Mouse (Mus musculus) embryonic facial prominence, embryonic 12.5 days (tissue): ENCODE data around the gene Gm17190. TPM values are rescaled to one million over a fixed set of nuclear protein-coding genes. Genes with fewer than 3 reads are reported as not detected.
"Not testable (repeated sequence)": the region's sequence is repeated elsewhere in the genome, so short reads cannot be mapped to it uniquely, and the experiment has no call there.

ENCODE experiments used
- ATAC-seq: fragments of 200-750 bp; cut with Nextera tagmentation; 2 replicates; pipeline ENCODE4 v1.8.0; 2017; ENCODE audit not compliant: insufficient number of reproducible peaks, insufficient read depth, low FRiP score, low TSS enrichment
- H3K27ac ChIP-seq: fragments of 300-500 bp; sonication (generic); 2 replicates; pipeline ENCODE4 v1.5.1; 2016; ENCODE audit warnings: mild to moderate bottlenecking
- H3K27me3 ChIP-seq: fragments of 300-500 bp; sonication (generic); 2 replicates; pipeline ENCODE4 v1.6.1; 2016; ENCODE audit warnings: mild to moderate bottlenecking, moderate library complexity
- H3K36me3 ChIP-seq: fragments of 300-500 bp; sonication (generic); 2 replicates; pipeline ENCODE4 v1.6.1; 2016; ENCODE audit warnings: mild to moderate bottlenecking
- H3K4me1 ChIP-seq: fragments of 300-500 bp; sonication (generic); 2 replicates; pipeline ENCODE4 v1.6.1; 2016
- H3K4me2 ChIP-seq: fragments of 300-500 bp; sonication (generic); replicated peaks from 2 replicates; pipeline ENCODE4 v1.6.1; 2016; ENCODE audit warnings: mild to moderate bottlenecking, moderate library complexity
- H3K4me3 ChIP-seq: fragments of 300-500 bp; sonication (generic); 2 replicates; pipeline ENCODE4 v1.5.1; 2016; ENCODE audit warnings: mild to moderate bottlenecking
- H3K9ac ChIP-seq: fragments of 300-500 bp; sonication (generic); 2 replicates; pipeline ENCODE4 v1.6.1; 2016; ENCODE audit warnings: mild to moderate bottlenecking, moderate library complexity
- H3K9me3 ChIP-seq: fragments of 300-500 bp; sonication (generic); 2 replicates; pipeline ENCODE4 v1.6.1; 2016; ENCODE audit warnings: mild to moderate bottlenecking, moderate library complexity
- WGBS: fragments of 180-500 bp; shearing (Covaris S2); methylation state at CpG from one replicate; pipeline ENCODE4 v1.1.7; 2016; 5-methylcytosine and 5-hydroxymethylcytosine counted together
- polyA plus RNA-seq: library from polyadenylated mRNA; unstranded; fragments of >200 nt; fragmentation: Nextera tagmentation; extraction: Ambion mirVana; gene quantifications from 2 replicates; pipeline ENCODE4 v1.2.1, GENCODE M21; 2016

The Gm17190 gene
- polyA plus RNA-seq: not detected in 2 replicates

DNA sequence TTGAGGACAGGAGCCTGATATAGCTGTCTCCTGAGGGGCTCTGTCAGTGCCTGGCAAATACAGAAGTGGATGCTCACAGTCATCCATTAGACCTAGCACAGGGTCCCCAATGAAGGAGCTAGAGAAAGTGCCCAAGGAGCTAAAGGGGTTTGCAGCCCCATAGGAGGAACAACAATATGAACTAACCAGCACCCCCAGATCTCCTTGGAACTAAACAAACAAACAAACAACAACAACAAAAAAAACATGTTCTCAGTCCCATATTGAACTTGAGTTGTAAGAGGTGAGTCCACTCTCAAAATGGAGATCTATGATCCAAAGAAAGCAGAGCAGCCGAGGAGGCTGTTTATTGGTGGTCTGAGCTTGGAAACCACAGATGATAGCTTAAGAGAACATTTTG is at the start of gene Gm17190:
TSS of gene Gm17190 (plus strand) at position 301 of the 400 bp plus-strand sequence.
- WGBS: 91% methylated on average over 1 of the region's 1 CpGs
- not testable (repeated sequence) for H3K9ac ChIP-seq, H3K4me3 ChIP-seq, H3K27ac ChIP-seq, H3K4me2 ChIP-seq, H3K36me3 ChIP-seq, H3K4me1 ChIP-seq, ATAC-seq, H3K27me3 ChIP-seq, H3K9me3 ChIP-seq

DNA sequence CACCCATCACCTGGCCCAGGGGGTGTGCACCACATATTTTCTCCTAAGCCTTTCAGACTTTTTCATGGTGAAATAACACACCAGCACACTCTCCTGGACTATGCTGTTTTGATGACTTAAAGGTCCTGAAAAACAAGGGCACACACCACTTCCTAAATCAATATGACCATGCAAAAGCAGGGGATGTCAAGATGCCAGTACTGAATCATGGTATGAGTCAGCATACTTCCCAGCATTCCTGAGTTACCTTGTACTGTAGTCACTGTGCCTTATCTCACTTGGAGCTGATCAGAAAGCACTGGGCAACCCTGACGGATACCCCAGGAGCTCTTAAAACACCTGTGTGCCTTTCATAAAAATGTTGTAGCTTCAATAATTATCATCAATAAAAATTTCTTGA is 42.3 kb upstream of the Gm17190 start:
- WGBS: 81% methylated on average over 1 of the region's 1 CpGs
- Histone ChIP-seq H3K9me3 (no peaks in the 10 kb centered on the region), H3K27ac (no peak overlapping the region), H3K9ac (no peak overlapping the region), H3K4me2 (no peak overlapping the region), H3K4me1 (no peaks in the 10 kb centered on the region), H3K4me3 (no peak overlapping the region), H3K27me3 (no peaks in the 10 kb centered on the region), H3K36me3 (no peaks in the 10 kb centered on the region)
- ATAC-seq: no peak

DNA sequence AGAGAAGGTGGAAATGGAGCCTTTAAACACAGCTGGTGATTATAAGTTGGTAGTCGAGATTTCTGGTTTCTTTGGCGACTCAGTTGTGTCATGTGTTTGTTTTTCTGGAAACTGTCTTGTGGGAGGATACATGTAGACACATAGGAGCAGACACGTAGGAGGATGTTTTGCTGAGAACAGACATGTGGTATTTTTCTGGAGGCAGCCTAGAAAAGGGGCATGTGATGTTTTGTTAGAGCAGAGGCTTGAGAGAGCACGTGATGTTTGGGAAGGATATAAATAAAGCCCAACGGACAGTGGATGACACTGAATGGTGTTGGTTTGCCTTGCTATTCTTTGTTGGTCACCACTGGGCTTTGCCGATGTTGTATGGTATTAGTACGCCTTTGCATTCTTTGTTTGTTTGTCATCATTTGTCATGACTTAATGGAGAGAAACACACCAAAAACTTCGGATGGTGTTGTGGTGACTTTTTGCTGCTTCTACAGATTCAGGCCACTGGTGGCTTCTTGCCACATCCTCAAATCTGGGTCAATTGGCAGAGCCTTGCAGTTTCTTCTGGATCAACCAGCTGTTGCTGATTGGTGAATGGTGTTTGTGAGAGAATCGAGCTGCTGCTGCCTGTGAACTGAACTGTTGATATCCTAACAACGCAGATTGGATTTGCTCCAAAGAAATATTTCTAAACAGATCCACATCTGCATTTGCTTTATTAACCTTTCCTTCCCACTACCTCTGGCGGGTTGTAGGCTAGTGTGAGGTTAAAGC is 41.4 kb upstream of the Gm17190 start:
- WGBS: 78% methylated on average over 11 of the region's 11 CpGs
- no peak overlapping the region for H3K27ac ChIP-seq
- H3K27me3 ChIP-seq: no peaks in the 10 kb centered on the region
- no peak for ATAC-seq
- H3K4me3 ChIP-seq: no peak overlapping the region
- H3K36me3 ChIP-seq: no peaks in the 10 kb centered on the region
- H3K4me1 ChIP-seq: no peaks in the 10 kb centered on the region
- H3K4me2 ChIP-seq: no peak overlapping the region
- H3K9ac ChIP-seq: no peak overlapping the region
- no peaks in the 10 kb centered on the region for H3K9me3 ChIP-seq

DNA sequence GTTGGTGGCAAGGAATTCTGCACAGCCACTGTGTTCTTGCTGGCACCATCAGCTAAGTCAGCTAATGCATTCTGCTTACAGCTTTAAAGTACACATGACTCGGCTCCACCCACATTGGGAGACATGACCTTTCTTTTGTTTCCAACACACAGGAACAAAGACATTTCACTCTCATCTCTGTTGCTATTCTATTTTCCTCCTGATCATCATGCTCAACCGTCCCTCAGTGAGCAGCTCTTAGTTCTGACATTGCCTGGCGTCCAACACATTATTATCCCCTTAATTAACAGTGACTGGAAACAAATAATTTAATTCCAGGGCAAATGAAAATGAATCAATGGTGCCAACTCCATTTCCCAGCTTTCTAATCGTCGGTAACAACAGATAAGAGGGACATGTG is 36.5 kb upstream of the Gm17190 start:
- Histone ChIP-seq H3K36me3 (no peaks in the 10 kb centered on the region), H3K27me3 (no peaks in the 10 kb centered on the region), H3K4me1 (no peaks in the 10 kb centered on the region), H3K9me3 (no peaks in the 10 kb centered on the region), H3K4me2 (no peak overlapping the region), H3K27ac (no peak overlapping the region), H3K9ac (no peak overlapping the region), H3K4me3 (no peak overlapping the region)
- no peak for ATAC-seq
- WGBS: 73% methylated on average over 5 of the region's 5 CpGs

DNA sequence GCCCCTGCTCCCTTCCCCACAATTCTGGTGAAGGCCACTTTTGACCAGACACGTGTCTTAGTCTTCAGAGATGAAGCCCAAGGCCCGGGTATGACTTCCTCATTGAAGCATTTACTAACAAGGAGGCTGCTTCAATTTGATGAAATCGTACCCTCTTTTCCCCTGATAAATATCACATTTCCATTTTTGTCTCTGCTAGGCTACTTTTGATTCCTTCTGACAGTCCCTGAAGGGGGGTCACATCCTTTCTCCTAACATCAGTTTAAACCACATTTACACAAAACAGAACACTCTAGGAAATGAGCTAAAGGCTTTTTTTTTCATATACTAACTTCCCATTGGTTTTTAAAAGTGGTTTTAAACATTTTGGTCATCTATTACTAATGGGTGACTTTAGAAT is 29.1 kb upstream of the Gm17190 start:
- no peak overlapping the region for H3K9ac ChIP-seq
- no peaks in the 10 kb centered on the region for H3K27me3 ChIP-seq
- no peak overlapping the region for H3K4me3 ChIP-seq
- no peak for ATAC-seq
- no peaks in the 10 kb centered on the region for H3K4me1 ChIP-seq
- H3K4me2 ChIP-seq: no peak overlapping the region
- no peak overlapping the region for H3K27ac ChIP-seq
- H3K36me3 ChIP-seq: no peaks in the 10 kb centered on the region
- H3K9me3 ChIP-seq: no peaks in the 10 kb centered on the region
- 43% methylated on average over 3 of the region's 3 CpGs for WGBS

DNA sequence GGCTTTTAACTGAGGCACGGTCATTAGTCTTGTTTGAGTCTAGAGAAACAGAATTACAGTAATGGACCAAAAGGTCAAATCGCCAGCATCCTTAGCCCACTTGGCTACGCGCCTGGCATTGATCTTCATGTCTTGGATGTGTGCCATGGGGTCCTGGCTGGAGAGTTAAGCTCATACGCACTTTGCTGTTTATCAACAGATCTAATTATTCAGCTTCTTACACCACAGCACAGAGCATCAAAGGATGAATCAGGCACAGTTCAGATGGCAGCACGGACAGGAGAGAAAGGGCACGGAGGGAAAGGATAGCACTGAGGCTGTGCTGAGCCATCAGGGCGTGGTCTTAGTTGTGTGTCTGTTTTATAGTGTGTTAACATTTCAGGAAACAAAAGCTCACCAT is 8.3 kb upstream of the Gm17190 start:
- 68% methylated on average over 8 of the region's 8 CpGs for whole genome bisulfite sequencing
- no peaks in the 10 kb centered on the region for H3K9me3 ChIP-seq
- ATAC-seq: no peak
- no peaks in the 10 kb centered on the region for H3K36me3 ChIP-seq
- H3K4me3 ChIP-seq: no peak overlapping the region
- no peaks in the 10 kb centered on the region for H3K27me3 ChIP-seq
- H3K4me2 ChIP-seq: no peak overlapping the region
- no peak overlapping the region for H3K9ac ChIP-seq
- H3K4me1 ChIP-seq: no peaks in the 10 kb centered on the region
- no peak overlapping the region for H3K27ac ChIP-seq

DNA sequence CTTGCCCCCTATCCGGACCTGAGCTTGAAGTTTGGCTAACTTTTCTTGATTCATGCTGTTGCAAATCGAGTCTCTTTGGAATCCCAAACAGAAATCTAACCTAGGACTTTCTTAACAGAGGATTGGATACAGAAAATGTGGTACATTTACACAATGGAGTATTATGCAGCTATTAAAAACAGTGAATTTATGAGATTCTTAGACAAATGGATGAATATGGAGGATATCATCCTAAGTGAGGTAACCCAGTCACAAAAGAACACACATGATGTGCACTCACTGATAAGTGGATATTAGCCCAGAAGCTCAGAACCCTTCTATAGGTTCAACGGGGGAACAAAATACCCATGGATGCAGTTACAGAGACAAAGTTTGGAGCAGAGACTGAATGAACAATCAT is 578 bp upstream of the Gm17190 start, which contains the start of gene Gm20075:
TSS of gene Gm20075 (minus strand) at position 101 of the 400 bp plus-strand sequence.
- ATAC-seq, H3K9ac ChIP-seq, H3K9me3 ChIP-seq, H3K27ac ChIP-seq, H3K4me3 ChIP-seq, H3K4me1 ChIP-seq, H3K27me3 ChIP-seq, H3K36me3 ChIP-seq, H3K4me2 ChIP-seq: not testable (repeated sequence)
- 83% methylated on average over 3 of the region's 3 CpGs for WGBS

DNA sequence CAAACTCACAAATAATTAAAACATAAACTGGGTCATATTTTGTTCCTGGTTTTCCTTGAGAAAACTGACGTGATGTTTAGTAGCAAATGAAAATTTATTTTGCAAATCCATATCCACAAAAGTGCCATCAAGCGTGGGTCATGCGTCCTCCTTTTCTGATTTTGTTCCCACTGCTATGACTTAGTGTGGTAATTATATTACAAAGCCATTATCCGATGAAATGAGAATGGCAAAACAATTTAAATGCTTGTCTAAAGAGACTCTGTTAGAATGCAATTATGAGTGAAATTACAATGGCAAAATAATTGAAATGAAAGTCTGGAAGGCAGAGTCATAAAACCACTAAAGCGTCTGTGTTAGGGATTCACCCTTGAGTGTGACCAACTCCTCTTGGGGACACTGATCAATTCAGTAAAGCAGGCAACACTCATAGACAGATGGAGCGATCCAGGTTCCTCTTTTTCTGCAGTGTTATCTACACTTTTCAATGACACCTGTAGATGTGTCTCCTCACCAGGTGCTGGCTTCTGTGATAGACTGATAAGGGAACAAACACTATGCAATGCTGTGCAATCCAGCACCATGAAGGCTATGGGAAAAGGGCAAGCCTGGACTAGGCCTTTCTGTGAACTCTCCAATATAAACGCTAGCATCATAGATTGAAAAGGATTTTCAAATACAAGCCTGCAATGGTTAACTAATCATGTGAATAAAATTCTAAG is 3.9 kb downstream of the Gm17190 start:
- H3K27me3 ChIP-seq: no peaks in the 10 kb centered on the region
- no peak overlapping the region for H3K4me2 ChIP-seq
- 88% methylated on average over 7 of the region's 7 CpGs for WGBS
- H3K4me3 ChIP-seq: no peak overlapping the region
- H3K9me3 ChIP-seq: no peaks in the 10 kb centered on the region
- H3K9ac ChIP-seq: no peak overlapping the region
- H3K4me1 ChIP-seq: no peaks in the 10 kb centered on the region
- H3K36me3 ChIP-seq: no peaks in the 10 kb centered on the region
- no peak overlapping the region for H3K27ac ChIP-seq
- ATAC-seq: no peak

DNA sequence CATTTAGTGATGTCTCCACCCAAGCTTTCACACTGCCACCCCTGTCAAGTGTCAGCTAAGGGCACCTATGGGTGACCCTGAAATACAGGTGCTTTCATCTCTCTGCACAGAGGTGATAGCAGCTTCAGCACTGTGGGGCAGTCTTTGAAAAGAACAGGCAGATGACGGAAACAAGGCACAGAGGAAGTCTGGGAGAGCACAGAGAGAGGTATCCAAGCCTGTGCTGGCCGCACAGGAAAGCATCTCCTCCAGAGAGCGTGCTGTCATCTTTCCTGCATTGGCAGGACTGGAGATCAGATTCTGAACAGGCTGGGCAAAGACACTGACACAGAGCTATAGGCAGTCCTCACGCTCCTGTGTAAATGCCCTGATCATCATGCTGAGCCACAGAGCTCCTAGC is 9.1 kb downstream of the Gm17190 start:
- no peaks in the 10 kb centered on the region for H3K9me3 ChIP-seq
- no peak overlapping the region for H3K9ac ChIP-seq
- no peak overlapping the region for H3K4me3 ChIP-seq
- no peaks in the 10 kb centered on the region for H3K27me3 ChIP-seq
- WGBS: 62% methylated on average over 4 of the region's 4 CpGs
- no peak overlapping the region for H3K27ac ChIP-seq
- H3K36me3 ChIP-seq: no peaks in the 10 kb centered on the region
- ATAC-seq: no peak
- H3K4me1 ChIP-seq: no peaks in the 10 kb centered on the region
- H3K4me2 ChIP-seq: no peak overlapping the region

DNA sequence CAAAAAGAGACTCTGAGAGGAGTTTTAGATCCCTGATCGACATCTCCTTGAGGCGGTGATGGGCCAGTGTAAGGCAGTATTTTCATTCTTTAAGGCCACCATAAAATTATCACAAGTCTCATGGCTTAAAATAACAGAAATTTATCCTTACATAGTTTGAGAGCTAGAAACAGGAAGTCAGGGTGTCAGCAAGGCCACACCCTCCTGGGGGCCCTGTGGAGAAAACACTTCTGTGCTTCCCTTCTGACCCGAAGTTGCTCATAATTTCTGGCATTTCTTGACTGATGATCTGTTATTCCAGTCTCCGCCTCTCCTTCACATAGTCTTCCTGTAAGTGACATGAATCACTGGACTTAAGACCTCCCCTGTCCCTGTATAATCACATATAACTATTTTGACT is 24.5 kb downstream of the Gm17190 start:
- no peak overlapping the region for H3K9ac ChIP-seq
- H3K4me2 ChIP-seq: no peak overlapping the region
- no peak overlapping the region for H3K27ac ChIP-seq
- ATAC-seq: no peak
- no peaks in the 10 kb centered on the region for H3K36me3 ChIP-seq
- 86% methylated on average over 4 of the region's 4 CpGs for WGBS
- H3K4me3 ChIP-seq: no peak overlapping the region
- H3K9me3 ChIP-seq: no peaks in the 10 kb centered on the region
- no peaks in the 10 kb centered on the region for H3K27me3 ChIP-seq
- H3K4me1 ChIP-seq: no peaks in the 10 kb centered on the region

DNA sequence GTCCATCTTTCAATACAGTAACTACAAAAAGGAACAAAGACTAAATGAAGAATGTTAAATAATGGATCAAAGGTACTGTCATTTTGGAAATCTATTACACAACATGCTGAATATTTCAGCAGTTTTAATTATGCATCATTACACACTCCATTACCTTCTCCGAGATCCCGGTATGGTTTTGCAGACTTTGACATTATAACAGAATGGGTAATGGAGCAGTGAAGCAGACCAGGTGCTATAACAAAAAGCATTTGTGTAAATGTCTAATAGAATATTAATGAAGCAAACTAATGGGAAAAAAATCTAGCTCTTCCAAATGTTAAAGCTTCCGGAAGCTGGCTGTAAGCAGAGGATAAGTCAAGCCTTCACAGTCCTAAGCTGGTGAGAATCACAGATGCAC is 28.9 kb downstream of the Gm17190 start:
- Histone ChIP-seq H3K36me3 (no peaks in the 10 kb centered on the region), H3K9ac (no peak overlapping the region), H3K9me3 (no peaks in the 10 kb centered on the region), H3K4me1 (no peaks in the 10 kb centered on the region), H3K27me3 (no peaks in the 10 kb centered on the region), H3K27ac (no peak overlapping the region), H3K4me2 (no peak overlapping the region), H3K4me3 (no peak overlapping the region)
- ATAC-seq: no peak
- 81% methylated on average over 3 of the region's 3 CpGs for WGBS

DNA sequence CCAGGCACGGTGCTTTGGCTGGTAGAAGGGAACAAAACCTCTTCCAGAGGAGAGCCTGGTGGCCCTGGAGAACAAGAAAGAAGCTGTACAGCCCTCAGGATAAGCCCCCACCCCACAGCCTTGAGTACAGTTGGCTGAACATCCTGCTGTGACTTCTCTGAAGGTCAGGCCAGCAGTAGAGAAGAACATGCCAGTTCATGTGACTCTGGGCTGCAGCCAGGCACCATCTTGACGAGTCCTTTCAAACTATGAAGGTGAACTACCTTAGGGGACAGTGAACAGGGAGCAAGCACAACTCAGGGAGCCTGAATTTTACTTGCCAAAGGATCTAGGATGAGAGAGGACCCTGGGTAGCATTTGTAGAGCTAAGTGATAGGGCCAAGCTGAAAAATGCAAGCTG is 30.9 kb downstream of the Gm17190 start:
- no peak overlapping the region for H3K27ac ChIP-seq
- no peaks in the 10 kb centered on the region for H3K9me3 ChIP-seq
- H3K27me3 ChIP-seq: no peaks in the 10 kb centered on the region
- 77% methylated on average over 2 of the region's 2 CpGs for WGBS
- no peak overlapping the region for H3K4me2 ChIP-seq
- no peak for ATAC-seq
- H3K4me3 ChIP-seq: no peak overlapping the region
- no peak overlapping the region for H3K9ac ChIP-seq
- H3K36me3 ChIP-seq: no peaks in the 10 kb centered on the region
- H3K4me1 ChIP-seq: no peaks in the 10 kb centered on the region
